Mouse (Mus musculus): Measurements from ENCODE around the gene Igdcc4. TPM values are rescaled to one million over a fixed set of nuclear protein-coding genes. Genes with fewer than 3 reads are reported as not detected.

Gene Igdcc4
- polyA plus RNA-seq, 1 experiment from 2014 or later = 13.0 TPM

- no peaks in the 10 kb centered on the region for H3K9me3 ChIP-seq (replicated peaks)
- 54% methylated on average over 4 of the region's 4 CpGs for WGBS
- H3K27me3 ChIP-seq (replicated peaks) = peaks cover 42% of the 10 kb centered on the region
- H3K9ac ChIP-seq = no peak overlapping the region
- no peak overlapping the region for H3K27ac ChIP-seq (ENCODE audit: poor library complexity, severe bottlenecking)
- no peak overlapping the region for H3K4me3 ChIP-seq
- peaks cover 36% of the 10 kb centered on the region for H3K4me1 ChIP-seq (replicated peaks)
- no peak overlapping the region for H3K4me2 ChIP-seq
- ATAC-seq (ENCODE audit: insufficient number of reproducible peaks, low FRiP score) = no peak
- no peaks in the 10 kb centered on the region for H3K36me3 ChIP-seq
Observed at GRCm38 (mm10) chr9:65161188-65161587, 59.9 kb downstream of the Igdcc4 start.

- Histone ChIP-seq H3K36me3 (no peaks in the 10 kb centered on the region), H3K27ac (ENCODE audit: poor library complexity, severe bottlenecking) (no peak overlapping the region), H3K9ac (no peak overlapping the region), H3K4me1 (replicated peaks) (peaks cover 29% of the 10 kb centered on the region), H3K27me3 (replicated peaks) (peaks cover 42% of the 10 kb centered on the region), H3K4me3 (no peak overlapping the region), H3K4me2 (no peak overlapping the region), H3K9me3 (replicated peaks) (no peaks in the 10 kb centered on the region)
- ATAC-seq (ENCODE audit: insufficient number of reproducible peaks, low FRiP score) = no peak
- WGBS = 22% methylated on average over 8 of the region's 8 CpGs
Observed at GRCm38 (mm10) chr9:65161881-65162280, 60.6 kb downstream of the Igdcc4 start.

GRCm38 (mm10) chr9:65162711-65163639, 61.7 kb downstream of the Igdcc4 start:
- peak overlapping the region; percentile 71 for H3K9ac ChIP-seq
- peak overlapping the region; percentile 57 for H3K4me3 ChIP-seq
- peaks cover 18% of the 10 kb centered on the region for H3K4me1 ChIP-seq (replicated peaks)
- ATAC-seq (ENCODE audit: insufficient number of reproducible peaks, low FRiP score) = peak; percentile 25; the same call in 1 of the 2 replicates
- peak overlapping the region; percentile 96 for H3K4me2 ChIP-seq
- H3K9me3 ChIP-seq (replicated peaks) = no peaks in the 10 kb centered on the region
- peaks cover 42% of the 10 kb centered on the region for H3K27me3 ChIP-seq (replicated peaks)
- H3K36me3 ChIP-seq = no peaks in the 10 kb centered on the region
- H3K27ac ChIP-seq (ENCODE audit: poor library complexity, severe bottlenecking) = no peak overlapping the region
- under 1% methylated on average over 68 of the region's 69 CpGs for WGBS

- no peak for ATAC-seq (ENCODE audit: insufficient number of reproducible peaks, low FRiP score)
- H3K27me3 ChIP-seq (replicated peaks) = peaks cover 39% of the 10 kb centered on the region
- no peaks in the 10 kb centered on the region for H3K9me3 ChIP-seq (replicated peaks)
- H3K36me3 ChIP-seq = no peaks in the 10 kb centered on the region
- H3K4me3 ChIP-seq = no peak overlapping the region
- WGBS = 28% methylated on average over 1 of the region's 1 CpGs
- H3K4me2 ChIP-seq = no peak overlapping the region
- H3K9ac ChIP-seq = no peak overlapping the region
- H3K4me1 ChIP-seq (replicated peaks) = peaks cover 13% of the 10 kb centered on the region
- H3K27ac ChIP-seq (ENCODE audit: poor library complexity, severe bottlenecking) = no peak overlapping the region
Observed at GRCm38 (mm10) chr9:65164870-65165269, 63.6 kb downstream of the Igdcc4 start.

- H3K9me3 ChIP-seq (replicated peaks) = no peaks in the 10 kb centered on the region
- H3K9ac ChIP-seq = no peak overlapping the region
- no peak overlapping the region for H3K4me3 ChIP-seq
- ATAC-seq (ENCODE audit: insufficient number of reproducible peaks, low FRiP score) = no peak
- peaks cover 13% of the 10 kb centered on the region for H3K4me1 ChIP-seq (replicated peaks)
- WGBS = 66% methylated on average over 9 of the region's 9 CpGs
- no peak overlapping the region for H3K4me2 ChIP-seq
- no peak overlapping the region for H3K27ac ChIP-seq (ENCODE audit: poor library complexity, severe bottlenecking)
- H3K27me3 ChIP-seq (replicated peaks) = peaks cover 30% of the 10 kb centered on the region
- H3K36me3 ChIP-seq = no peaks in the 10 kb centered on the region
Observed at GRCm38 (mm10) chr9:65166386-65166785, 65.1 kb downstream of the Igdcc4 start.

GRCm38 (mm10) chr9:65168534-65168933, 67.2 kb downstream of the Igdcc4 start:
- no peak for ATAC-seq (ENCODE audit: insufficient number of reproducible peaks, low FRiP score)

GRCm38 (mm10) chr9:65168952-65169351, 67.7 kb downstream of the Igdcc4 start:
- H3K27me3 ChIP-seq (replicated peaks) = peaks cover 4% of the 10 kb centered on the region
- no peaks in the 10 kb centered on the region; the same call in 1 of the 2 replicates for H3K4me1 ChIP-seq (replicated peaks)
- no peak for ATAC-seq (ENCODE audit: insufficient number of reproducible peaks, low FRiP score)

More at GRCm38 (mm10) chr9:65168534-65168933, 67.2 kb downstream of the Igdcc4 start:
- 49% methylated on average over 6 of the region's 6 CpGs for WGBS
- no peak overlapping the region for H3K4me2 ChIP-seq
- peaks cover 9% of the 10 kb centered on the region for H3K27me3 ChIP-seq (replicated peaks)
- H3K4me3 ChIP-seq = no peak overlapping the region
- no peaks in the 10 kb centered on the region for H3K36me3 ChIP-seq
- no peak overlapping the region for H3K27ac ChIP-seq (ENCODE audit: poor library complexity, severe bottlenecking)
- no peaks in the 10 kb centered on the region; the same call in 1 of the 2 replicates for H3K4me1 ChIP-seq (replicated peaks)
- no peaks in the 10 kb centered on the region for H3K9me3 ChIP-seq (replicated peaks)
- no peak overlapping the region for H3K9ac ChIP-seq

GRCm38 (mm10) chr9:65172654-65173053, 71.4 kb downstream of the Igdcc4 start:
- Histone ChIP-seq H3K4me2 (no peak overlapping the region), H3K4me3 (no peak overlapping the region), H3K27me3 (replicated peaks) (no peaks in the 10 kb centered on the region; the same call in 1 of the 2 replicates), H3K9me3 (replicated peaks) (no peaks in the 10 kb centered on the region), H3K4me1 (replicated peaks) (peaks cover under 1% of the 10 kb centered on the region), H3K27ac (ENCODE audit: poor library complexity, severe bottlenecking) (no peak overlapping the region), H3K9ac (no peak overlapping the region), H3K36me3 (no peaks in the 10 kb centered on the region)
- no peak for ATAC-seq (ENCODE audit: insufficient number of reproducible peaks, low FRiP score)
- 64% methylated on average over 9 of the region's 9 CpGs for WGBS

More at GRCm38 (mm10) chr9:65168952-65169351, 67.7 kb downstream of the Igdcc4 start:
- H3K36me3 ChIP-seq = no peaks in the 10 kb centered on the region
- WGBS = 53% methylated on average over 4 of the region's 4 CpGs
- no peak overlapping the region for H3K4me3 ChIP-seq
- no peaks in the 10 kb centered on the region for H3K9me3 ChIP-seq (replicated peaks)
- H3K27ac ChIP-seq (ENCODE audit: poor library complexity, severe bottlenecking) = no peak overlapping the region
- no peak overlapping the region for H3K9ac ChIP-seq
- H3K4me2 ChIP-seq = no peak overlapping the region

GRCm38 (mm10) chr9:65175234-65175938, 74.1 kb downstream of the Igdcc4 start:
- no peak for ATAC-seq (ENCODE audit: insufficient number of reproducible peaks, low FRiP score)
- no peak overlapping the region for H3K4me3 ChIP-seq
- 59% methylated on average over 5 of the region's 5 CpGs for WGBS
- H3K27me3 ChIP-seq (replicated peaks) = peaks cover 11% of the 10 kb centered on the region
- no peak overlapping the region for H3K9ac ChIP-seq
- peaks cover 27% of the 10 kb centered on the region for H3K4me1 ChIP-seq (replicated peaks)
- H3K4me2 ChIP-seq = no peak overlapping the region
- H3K9me3 ChIP-seq (replicated peaks) = no peaks in the 10 kb centered on the region
- H3K27ac ChIP-seq (ENCODE audit: poor library complexity, severe bottlenecking) = no peak overlapping the region
- no peaks in the 10 kb centered on the region for H3K36me3 ChIP-seq

- 47% methylated on average over 9 of the region's 9 CpGs for WGBS
- Histone ChIP-seq H3K36me3 (no peaks in the 10 kb centered on the region), H3K27me3 (replicated peaks) (peaks cover 11% of the 10 kb centered on the region), H3K27ac (ENCODE audit: poor library complexity, severe bottlenecking) (no peak overlapping the region), H3K4me1 (replicated peaks) (peaks cover 30% of the 10 kb centered on the region), H3K4me2 (no peak overlapping the region), H3K4me3 (no peak overlapping the region), H3K9ac (no peak overlapping the region), H3K9me3 (replicated peaks) (no peaks in the 10 kb centered on the region)
- no peak for ATAC-seq (ENCODE audit: insufficient number of reproducible peaks, low FRiP score)
Observed at GRCm38 (mm10) chr9:65175939-65176871, 74.9 kb downstream of the Igdcc4 start.

All from heart, embryonic 12.5 days (tissue).